Mouse (Mus musculus) E14TG2a.4 (cell line): ENCODE data around the gene Spem1.

Experiments
- CTCF ChIP-seq: conservative IDR thresholded peaks from 2 replicates; pipeline ENCODE4 v1.5.1; 2014; ENCODE audit warnings: low read length
- NANOG ChIP-seq: IDR thresholded peaks from 2 replicates; pipeline ENCODE4 v1.6.1; 2014; ENCODE audit warnings: borderline replicate concordance, low read length, mixed read lengths
- POU5F1 ChIP-seq: IDR thresholded peaks from 2 replicates; pipeline ENCODE4 v1.6.1; 2014; ENCODE audit warnings: low read length, borderline replicate concordance

GRCm38 (mm10) chr11:69846198-69846680 is 24.3 kb upstream of the Spem1 start, which contains the start of gene Plscr3:
- TF ChIP-seq CTCF (no peak), POU5F1 (no peak), NANOG (no peak)
